In genomic region chr16:78198642-78199121, GRCm38 (mm10) we compare ENCODE assay signal across 8 mouse cellular contexts.
DNase-seq lines count a peak whose midpoint lies in the region; ATAC-seq and TF ChIP-seq lines count a peak whose summit lies in the region.

No protein-coding gene starts in this region.

- peak; percentile 91 for TF ChIP-seq CTCF in Patski (IDR thresholded peaks at IDR 0.05)

- ATAC-seq in Patski = no peak

- POLR2A ChIA-PET in Patski (lab: Charles Lee) = no interaction called here

- DNase-seq in Patski (ENCODE audit: low read depth, low spot score) = peak; percentile 6
- DNase-seq in cerebellum, adult 9-11 months = peak; percentile 6
- peak; percentile 67 for DNase-seq in gastrocnemius, adult 18-20 months (ENCODE audit: low spot score)
- peak; percentile 53 for DNase-seq in hindlimb bud, embryonic 11.5 days (ENCODE audit: extremely low spot score, low read depth, low spot score)
- peak; percentile 66 to 73 for DNase-seq in left cerebral cortex, postnatal 10 days (ENCODE audit: extremely low spot score in 1 of 2, low spot score in 2 of 2)
- peak; percentile 79 for DNase-seq in mesoderm, embryonic 11.5 days (ENCODE audit: low read depth, low spot score)
- peak; percentile 75 for DNase-seq in right cerebral cortex, postnatal 14 days
- peak; percentile 72 for DNase-seq in urinary bladder, postnatal 25 days (ENCODE audit: low spot score)

- CTCF ChIA-PET in Patski (lab: Charles Lee) = interaction anchor here (0.6 to 8.1 kb wide), 16 partner anchors 15 to 257 kb away, joined by 3 to 49 read pairs (median 6); no protein-coding TSS in a partner anchor

- H3K27me3 ChIP-seq in Patski = peaks cover 4% of the 10 kb centered on the region

- in situ Hi-C loops in Patski (cut with MboI; ENCODE audit: low pct_unique_long_range_greater_than_20kb) = loop anchor here (5.0 to 25.0 kb wide), 2 partner anchors 119 to 439 kb away; no protein-coding TSS in a partner anchor

- intact Hi-C loops in left cerebral cortex, postnatal 10 days (cut with DNase I) = loop anchor here (2.0 to 10.0 kb wide), 3 partner anchors 118 to 436 kb away; no protein-coding TSS in a partner anchor

Comparison
In these comparisons a context has a peak if more than half of its experiments do, and no peak if none do; other contexts are left out.
1. DNase-seq: peak in every context shown above with its lines; median percentile 79 in mesoderm, embryonic 11.5 days; 75 in right cerebral cortex, postnatal 14 days; 72 in urinary bladder, postnatal 25 days; 70 in left cerebral cortex, postnatal 10 days; 67 in gastrocnemius, adult 18-20 months; 53 in hindlimb bud, embryonic 11.5 days; 6 in Patski; 6 in cerebellum, adult 9-11 months.